Mouse (Mus musculus): ENCODE data around the gene Hdgfl2. TPM values are rescaled to one million over a fixed set of nuclear protein-coding genes. Genes with fewer than 3 reads are reported as not detected.

Gene Hdgfl2
- total RNA-seq, 1 experiment from 2014 or later = 136 TPM

- ATAC-seq (replicated peaks in 1 of 2; ENCODE audit: insufficient read depth in 1 of 2, low FRiP score in 2 of 2, low TSS enrichment in 1 of 2, low read depth in 1 of 2, poor library complexity in 2 of 2, severe bottlenecking in 2 of 2) = no peak
These were observed 58.6 kb downstream of the Hdgfl2 start for GRCm38 (mm10) chr17:56137839-56138613.

GRCm38 (mm10) chr17:56139355-56139754 is 59.9 kb downstream of the Hdgfl2 start:
- no peak for ATAC-seq (replicated peaks in 1 of 2; ENCODE audit: insufficient read depth in 1 of 2, low FRiP score in 2 of 2, low TSS enrichment in 1 of 2, low read depth in 1 of 2, poor library complexity in 2 of 2, severe bottlenecking in 2 of 2)

GRCm38 (mm10) chr17:56139858-56140595 is 60.6 kb downstream of the Hdgfl2 start, which contains the start of gene Sema6b:
Gene Sema6b (minus strand): TSS chr17:56140343.
- ATAC-seq (replicated peaks in 1 of 2; ENCODE audit: insufficient read depth in 1 of 2, low FRiP score in 2 of 2, low TSS enrichment in 1 of 2, low read depth in 1 of 2, poor library complexity in 2 of 2, severe bottlenecking in 2 of 2) = no peak; a peak in 1 of 4 replicates

GRCm38 (mm10) chr17:56141702-56142605 is 62.5 kb downstream of the Hdgfl2 start:
- peak in 1 of 2 experiments; percentile 18; a peak in 1 of 4 replicates for ATAC-seq (replicated peaks in 1 of 2; ENCODE audit: insufficient read depth in 1 of 2, low FRiP score in 2 of 2, low TSS enrichment in 1 of 2, low read depth in 1 of 2, poor library complexity in 2 of 2, severe bottlenecking in 2 of 2)

- ATAC-seq (replicated peaks in 1 of 2; ENCODE audit: insufficient read depth in 1 of 2, low FRiP score in 2 of 2, low TSS enrichment in 1 of 2, low read depth in 1 of 2, poor library complexity in 2 of 2, severe bottlenecking in 2 of 2) = no peak
These were observed 65.1 kb downstream of the Hdgfl2 start for GRCm38 (mm10) chr17:56144546-56144945.

GRCm38 (mm10) chr17:56146131-56146530 is 66.7 kb downstream of the Hdgfl2 start:
- no peak for ATAC-seq (replicated peaks in 1 of 2; ENCODE audit: insufficient read depth in 1 of 2, low FRiP score in 2 of 2, low TSS enrichment in 1 of 2, low read depth in 1 of 2, poor library complexity in 2 of 2, severe bottlenecking in 2 of 2)

GRCm38 (mm10) chr17:56147420-56147819 is 68.0 kb downstream of the Hdgfl2 start:
- ATAC-seq (replicated peaks in 1 of 2; ENCODE audit: insufficient read depth in 1 of 2, low FRiP score in 2 of 2, low TSS enrichment in 1 of 2, low read depth in 1 of 2, poor library complexity in 2 of 2, severe bottlenecking in 2 of 2) = no peak

- no peak for ATAC-seq (replicated peaks in 1 of 2; ENCODE audit: insufficient read depth in 1 of 2, low FRiP score in 2 of 2, low TSS enrichment in 1 of 2, low read depth in 1 of 2, poor library complexity in 2 of 2, severe bottlenecking in 2 of 2)
These were observed 68.8 kb downstream of the Hdgfl2 start for GRCm38 (mm10) chr17:56148280-56148679.

GRCm38 (mm10) chr17:56148790-56149618 is 69.6 kb downstream of the Hdgfl2 start:
- 0 out of 4 replicates have a peak, but pooled peaks of 1 of the 2 experiments have one; percentile 13 for ATAC-seq (replicated peaks in 1 of 2; ENCODE audit: insufficient read depth in 1 of 2, low FRiP score in 2 of 2, low TSS enrichment in 1 of 2, low read depth in 1 of 2, poor library complexity in 2 of 2, severe bottlenecking in 2 of 2)

GRCm38 (mm10) chr17:56149897-56150296 is 70.5 kb downstream of the Hdgfl2 start:
- no peak for ATAC-seq (replicated peaks in 1 of 2; ENCODE audit: insufficient read depth in 1 of 2, low FRiP score in 2 of 2, low TSS enrichment in 1 of 2, low read depth in 1 of 2, poor library complexity in 2 of 2, severe bottlenecking in 2 of 2)

Other genes starting within 250 kb of the Hdgfl2 start
- gene Zfp119a, start 200.7 kb upstream of the Hdgfl2 start, total RNA-seq (2017) = 10.6 and 17.1 TPM in 2 replicates
- gene Zfp959, start 187.5 kb upstream of the Hdgfl2 start, total RNA-seq (2017) = 12.4 and 27.8 TPM in 2 replicates
- gene Zfp119b, start 130.1 kb upstream of the Hdgfl2 start, total RNA-seq (2017) = 7.8 and 8.4 TPM in 2 replicates
- 12.8 and 22.6 TPM in 2 replicates for gene Ebi3, start 127.0 kb upstream of the Hdgfl2 start, total RNA-seq (2017)
- 24.3 and 29.5 TPM in 2 replicates for gene Yju2, start 120.5 kb upstream of the Hdgfl2 start, total RNA-seq (2017)
- gene Shd, start 109.2 kb upstream of the Hdgfl2 start, total RNA-seq (2017) = 0.79 TPM in 1 of 2 replicates, not detected in the other
- gene Fsd1, start 93.1 kb upstream of the Hdgfl2 start, total RNA-seq (2017) = not detected in 2 replicates
- 1.1 and 1.9 TPM in 2 replicates for gene Stap2, start 74.0 kb upstream of the Hdgfl2 start, total RNA-seq (2017)
- 73.7 and 97.0 TPM in 2 replicates for gene Mpnd, start 73.9 kb upstream of the Hdgfl2 start, total RNA-seq (2017)
- gene Sh3gl1, start 43.0 kb upstream of the Hdgfl2 start, total RNA-seq (2017) = 29.6 and 37.1 TPM in 2 replicates
- 24.5 and 29.7 TPM in 2 replicates for gene Chaf1a, start 39.2 kb upstream of the Hdgfl2 start, total RNA-seq (2017)
- 22.1 and 51.5 TPM in 2 replicates for gene Ubxn6, start 4.6 kb upstream of the Hdgfl2 start, total RNA-seq (2017)
- not detected in 2 replicates for gene Plin4, start 30.2 kb downstream of the Hdgfl2 start, total RNA-seq (2017)
- gene Plin5, start 38.0 kb downstream of the Hdgfl2 start, total RNA-seq (2017) = not detected in 2 replicates
- gene Lrg1, start 42.4 kb downstream of the Hdgfl2 start, total RNA-seq (2017) = 1.9 and 5.6 TPM in 2 replicates
- gene Sema6b, start 60.7 kb downstream of the Hdgfl2 start, total RNA-seq (2017) = 0.99 and 2.1 TPM in 2 replicates
- 2.6 and 2.9 TPM in 2 replicates for gene Tnfaip8l1, start 82.8 kb downstream of the Hdgfl2 start, total RNA-seq (2017)
- gene Mydgf, start 104.3 kb downstream of the Hdgfl2 start, total RNA-seq (2017) = 21.7 and 31.0 TPM in 2 replicates
- 9.7 TPM in 2 replicates for gene Dpp9, start 139.3 kb downstream of the Hdgfl2 start, total RNA-seq (2017)
- 16.4 and 17.1 TPM in 2 replicates for gene Fem1a, start 177.2 kb downstream of the Hdgfl2 start, total RNA-seq (2017)
- gene Ticam1, start 197.2 kb downstream of the Hdgfl2 start, total RNA-seq (2017) = 3.5 and 6.1 TPM in 2 replicates
- gene Plin3, start 213.2 kb downstream of the Hdgfl2 start, total RNA-seq (2017) = 17.1 and 23.8 TPM in 2 replicates
- not detected in 2 replicates for gene Arrdc5, start 220.7 kb downstream of the Hdgfl2 start, total RNA-seq (2017)
- 116 and 147 TPM in 2 replicates for gene Uhrf1, start 223.7 kb downstream of the Hdgfl2 start, total RNA-seq (2017)
- 12.1 and 13.6 TPM in 2 replicates for gene Kdm4b, start 246.4 kb downstream of the Hdgfl2 start, total RNA-seq (2017)